Mouse (Mus musculus): Measurements from ENCODE around the gene Lypd3. TPM values are rescaled to one million over a fixed set of nuclear protein-coding genes. Genes with fewer than 3 reads are reported as not detected.
A peak's percentile ranks its signal among the peaks of the same experiment; 100 is the strongest.

Lypd3 gene
- polyA plus RNA-seq (2012; rRNA removed): not detected in 2 replicates

DNA sequence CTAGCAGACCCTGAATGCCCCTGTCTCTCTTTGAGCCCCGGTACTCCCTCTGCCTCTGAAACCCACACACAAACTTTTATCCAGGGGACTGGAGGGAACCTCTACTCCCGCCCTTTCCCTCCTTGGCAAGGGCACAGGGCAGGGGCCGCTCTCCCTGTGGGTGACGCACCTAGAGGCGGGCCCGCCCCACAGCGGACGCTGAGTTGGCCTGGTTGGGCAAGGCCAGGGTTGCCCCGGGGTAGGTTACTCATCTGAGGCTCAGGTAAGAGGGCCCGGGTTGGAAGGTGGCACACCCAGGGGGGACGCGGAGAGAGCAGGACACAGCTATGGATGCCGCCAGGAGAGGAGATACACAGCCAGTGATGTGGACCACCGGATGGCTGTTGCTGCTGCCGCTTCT lies at the start of gene Lypd3:
Gene Lypd3, plus strand, starts transcription at position 287 of the 400 bp plus-strand sequence.
- DNase-seq (ENCODE audit: extremely low spot score in 1 of 2, low spot score in 1 of 2): no peak

DNA sequence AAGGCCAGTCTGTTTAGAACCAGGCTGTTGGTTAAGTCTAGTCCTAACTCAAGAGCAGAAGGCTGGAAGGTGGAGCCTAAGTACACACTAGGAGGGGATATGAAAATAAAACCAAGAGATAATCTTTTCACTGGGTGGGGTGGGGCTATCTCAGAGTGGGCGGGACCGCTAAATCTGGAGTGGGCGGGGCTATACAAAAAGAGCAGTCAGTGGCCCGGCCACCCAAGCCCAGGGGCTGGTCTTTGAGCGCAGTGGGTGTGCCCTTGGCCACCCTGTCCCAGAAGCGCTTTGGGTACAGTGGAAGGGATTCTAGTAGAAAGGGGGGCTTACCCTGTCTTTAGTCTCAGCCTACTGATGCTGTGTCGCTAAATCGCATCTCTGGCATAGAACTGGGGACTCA lies 49.5 kb upstream of the Lypd3 start:
- peak in 1 of 2 experiments; percentile 23 for DNase-seq (ENCODE audit: extremely low spot score in 1 of 2, low spot score in 1 of 2)

DNA sequence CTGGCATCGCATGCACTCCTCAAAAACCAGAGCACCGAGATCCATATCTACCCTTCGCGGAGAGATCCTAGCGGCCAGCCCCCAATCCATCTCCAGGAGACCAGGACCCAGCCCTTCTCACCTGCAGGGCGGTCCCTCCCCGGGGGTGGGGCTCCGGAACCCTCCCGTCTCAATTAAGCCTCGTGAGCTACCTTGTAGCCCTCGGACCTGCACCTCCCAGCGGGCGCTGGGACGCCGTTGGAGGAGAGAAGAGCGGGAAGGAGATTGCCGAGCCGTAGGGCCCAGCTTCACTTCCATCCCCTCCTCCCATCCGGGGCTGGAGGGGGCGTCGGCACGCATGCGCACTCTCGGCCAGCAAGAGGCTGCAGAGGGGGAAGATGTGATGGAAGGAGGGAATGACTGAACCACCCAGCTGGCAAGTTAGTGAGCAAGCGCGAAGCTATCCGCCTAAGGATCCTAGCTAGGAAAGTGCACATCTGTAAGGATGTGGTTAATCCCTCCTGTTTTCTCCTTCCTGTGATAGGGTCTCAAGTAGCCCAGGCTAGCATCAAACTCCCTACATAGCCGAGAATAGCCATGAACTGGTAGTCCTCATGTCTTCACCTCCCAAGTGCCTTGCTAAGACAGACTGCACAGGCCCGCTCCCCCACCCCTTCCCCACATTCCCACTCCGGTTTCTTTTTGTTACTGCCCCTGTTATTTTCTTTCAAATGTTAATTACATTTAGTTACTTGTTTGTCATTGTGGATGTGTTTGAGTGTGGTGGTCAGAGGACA lies 48.8 kb upstream of the Lypd3 start, which contains the start of the genes Ethe1 and Zfp575:
Gene Ethe1, plus strand, starts transcription at position 214 of the 776 bp plus-strand sequence.
Gene Zfp575, minus strand, starts transcription at position 312 of the 776 bp plus-strand sequence.
- peak; percentile 50 to 89 for DNase-seq (ENCODE audit: extremely low spot score in 1 of 2, low spot score in 1 of 2)

DNA sequence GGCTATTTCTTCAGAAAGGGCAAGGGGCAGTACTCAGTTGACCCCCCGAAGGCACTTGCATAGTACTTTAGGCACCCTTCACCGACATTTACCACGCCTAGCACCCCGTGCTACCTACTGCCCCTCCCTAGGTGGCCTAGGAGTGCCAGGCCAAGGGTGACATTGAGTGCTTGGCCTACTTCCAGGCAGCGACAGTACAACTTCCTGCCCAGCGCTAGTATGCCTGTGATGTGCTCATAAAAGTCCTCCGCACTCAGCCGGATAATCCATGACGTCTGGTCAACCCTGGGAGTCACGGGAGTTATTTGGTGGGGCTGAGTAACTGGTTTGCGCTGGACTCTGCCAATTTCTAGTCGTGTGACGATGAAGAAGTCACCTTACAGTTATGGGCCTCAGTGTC lies 48.0 kb upstream of the Lypd3 start:
- DNase-seq (ENCODE audit: extremely low spot score in 1 of 2, low spot score in 1 of 2): no peak

DNA sequence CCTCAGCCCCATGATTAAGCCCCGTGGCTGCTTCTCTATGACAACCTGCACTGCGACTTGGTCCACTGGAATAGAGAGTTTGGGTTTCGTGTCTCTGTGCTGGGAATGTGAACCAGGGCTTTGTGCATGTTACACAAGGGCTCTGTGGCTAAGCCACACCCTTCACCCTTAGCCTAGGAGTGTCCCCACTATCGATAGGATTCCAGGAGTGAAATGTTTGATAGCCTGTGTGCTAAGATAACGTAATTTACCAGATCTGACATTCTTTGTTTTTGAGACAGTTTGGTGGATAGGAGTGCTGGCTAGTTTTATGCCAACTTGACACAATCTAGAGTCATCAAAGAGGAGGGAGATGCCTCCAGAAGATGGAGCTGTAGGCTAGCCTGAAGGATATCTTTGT lies 44.6 kb upstream of the Lypd3 start:
- DNase-seq (ENCODE audit: extremely low spot score in 1 of 2, low spot score in 1 of 2): peak in 1 of 2 experiments; percentile 29

DNA sequence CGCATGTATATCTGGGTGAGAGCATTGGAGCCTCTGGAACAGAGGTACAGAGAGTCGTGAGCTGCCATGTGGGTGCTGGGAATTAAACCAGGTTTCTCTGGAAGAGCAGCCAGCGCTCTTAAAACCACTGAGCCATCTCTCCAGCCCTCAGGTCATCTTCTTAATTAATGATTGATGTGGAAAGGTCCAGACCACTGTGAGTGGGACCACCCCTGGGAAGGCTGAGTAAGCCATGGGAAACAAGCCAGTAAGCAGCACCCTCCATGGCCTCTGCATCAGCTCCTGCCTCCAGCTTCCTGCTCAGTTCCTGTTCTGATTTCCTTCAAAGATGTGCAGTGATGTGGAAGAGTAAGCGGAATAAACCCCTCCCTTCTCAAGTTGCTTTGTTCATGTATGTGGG lies 44.2 kb upstream of the Lypd3 start:
- DNase-seq (ENCODE audit: extremely low spot score in 1 of 2, low spot score in 1 of 2): no peak

DNA sequence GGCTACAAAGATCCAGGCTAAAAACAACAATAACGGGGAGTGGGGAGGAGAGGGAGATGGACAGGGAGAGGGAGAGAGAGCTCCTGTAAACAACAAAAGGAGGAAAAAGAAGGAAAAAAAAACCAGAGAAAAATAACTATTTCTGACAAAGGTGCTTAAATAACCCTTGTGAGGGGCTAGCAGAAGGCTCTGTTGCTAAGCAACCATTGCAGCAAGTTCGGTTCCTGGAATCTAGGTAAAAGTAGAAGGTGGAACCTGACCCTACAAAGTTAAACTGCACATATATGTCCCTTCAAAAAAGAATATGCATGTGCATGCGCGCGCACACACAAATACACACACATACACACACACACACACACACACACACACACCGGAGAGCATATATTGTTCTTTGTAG lies 43.6 kb upstream of the Lypd3 start:
- DNase-seq (ENCODE audit: extremely low spot score in 1 of 2, low spot score in 1 of 2): no peak

DNA sequence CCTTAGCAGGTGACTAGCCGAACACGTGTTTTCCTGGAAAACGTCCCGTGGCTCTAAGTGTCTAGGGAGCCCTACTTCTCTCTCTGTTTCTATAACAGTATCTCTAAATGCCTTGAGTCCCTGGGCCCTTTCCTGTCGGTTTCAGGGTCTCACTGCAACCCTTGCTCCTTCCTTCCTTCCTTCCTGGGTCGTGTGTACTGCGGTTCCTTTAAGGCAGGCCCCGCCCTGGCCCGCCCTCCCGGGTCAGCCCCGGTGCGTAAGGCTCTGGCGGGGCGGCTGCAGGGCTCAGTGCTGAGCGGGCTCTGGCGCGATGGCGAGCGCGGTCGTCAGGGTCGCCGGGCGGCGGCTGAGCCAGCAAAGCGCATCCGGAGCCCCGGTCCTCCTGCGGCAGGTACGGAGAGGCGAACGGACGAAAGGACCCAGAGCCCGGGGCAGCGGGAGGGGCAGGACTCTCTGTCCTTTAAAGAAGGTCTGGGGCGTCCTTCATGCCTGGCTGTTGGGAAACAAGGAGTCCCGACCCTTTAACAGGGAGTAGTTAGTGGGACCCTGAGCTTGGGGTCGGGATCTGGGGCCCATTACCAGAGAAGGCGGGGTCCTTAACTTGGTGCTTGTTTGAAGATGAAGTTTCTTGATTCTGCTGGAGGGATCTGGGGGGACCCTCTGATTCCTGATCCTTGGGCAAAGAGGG lies 42.6 kb upstream of the Lypd3 start:
- DNase-seq (ENCODE audit: extremely low spot score in 1 of 2, low spot score in 1 of 2): peak in 1 of 2 experiments; percentile 65

DNA sequence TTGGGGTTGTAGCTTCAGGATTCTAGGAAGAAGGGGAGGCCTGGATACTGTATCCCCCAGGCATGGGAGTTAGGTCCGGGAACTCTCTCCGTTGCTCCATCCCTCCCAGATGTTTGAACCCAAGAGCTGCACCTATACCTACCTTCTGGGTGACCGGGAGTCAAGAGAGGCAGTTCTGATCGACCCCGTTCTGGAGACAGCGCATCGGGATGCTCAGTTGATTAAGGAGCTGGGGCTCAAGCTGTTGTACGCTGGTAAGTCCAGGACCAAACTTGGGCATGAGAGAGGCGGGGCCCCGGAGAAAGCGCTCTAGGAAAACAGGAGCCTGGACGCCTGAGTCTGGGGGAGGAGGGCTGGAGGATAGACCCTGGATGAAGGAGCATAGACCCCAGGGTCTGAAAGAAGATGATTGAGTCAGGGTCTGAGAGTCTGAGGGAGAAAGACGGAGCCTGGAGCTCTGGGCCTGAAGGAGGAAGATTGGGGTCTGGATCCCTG lies 42.0 kb upstream of the Lypd3 start:
- no peak for DNase-seq (ENCODE audit: extremely low spot score in 1 of 2, low spot score in 1 of 2)

DNA sequence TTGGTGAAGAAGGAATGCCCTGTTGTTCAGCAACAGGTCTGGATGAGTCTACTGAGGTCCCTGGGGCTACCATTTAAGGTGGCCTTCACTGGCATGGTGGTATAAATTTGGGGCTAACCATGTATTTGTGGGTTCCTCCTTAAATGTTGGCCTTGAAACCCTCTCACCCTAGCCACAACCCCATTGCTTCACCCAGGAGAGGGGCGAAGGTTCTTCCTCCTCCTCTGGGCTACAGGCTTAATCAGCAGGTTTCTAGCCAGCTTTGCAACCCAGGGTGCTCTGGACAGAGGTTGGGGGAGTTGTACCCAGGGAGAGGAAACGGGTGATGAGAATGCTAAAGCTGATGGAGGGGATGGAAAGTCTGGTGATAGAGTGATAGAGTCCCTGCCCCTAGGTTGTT lies 40.9 kb upstream of the Lypd3 start:
- no peak for DNase-seq (ENCODE audit: extremely low spot score in 1 of 2, low spot score in 1 of 2)

DNA sequence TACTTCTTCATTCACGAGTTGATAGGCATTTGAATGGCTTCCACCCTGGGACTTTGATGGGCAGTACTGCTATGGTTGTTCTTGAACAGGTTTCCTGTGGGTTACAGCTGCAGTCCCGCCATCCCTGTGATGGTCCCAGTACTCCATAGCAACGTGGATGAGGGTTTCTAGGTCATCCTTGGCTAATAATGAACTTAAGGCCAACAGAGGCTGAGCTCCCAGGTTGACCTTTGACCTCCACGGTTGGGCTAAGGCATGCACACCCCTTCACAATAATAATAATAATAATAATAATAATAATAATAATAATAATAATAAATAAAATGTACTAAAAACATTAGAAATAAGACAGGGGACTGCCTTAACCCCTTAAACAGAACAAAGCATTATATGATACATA lies 38.2 kb upstream of the Lypd3 start:
- DNase-seq (ENCODE audit: extremely low spot score in 1 of 2, low spot score in 1 of 2): no peak

DNA sequence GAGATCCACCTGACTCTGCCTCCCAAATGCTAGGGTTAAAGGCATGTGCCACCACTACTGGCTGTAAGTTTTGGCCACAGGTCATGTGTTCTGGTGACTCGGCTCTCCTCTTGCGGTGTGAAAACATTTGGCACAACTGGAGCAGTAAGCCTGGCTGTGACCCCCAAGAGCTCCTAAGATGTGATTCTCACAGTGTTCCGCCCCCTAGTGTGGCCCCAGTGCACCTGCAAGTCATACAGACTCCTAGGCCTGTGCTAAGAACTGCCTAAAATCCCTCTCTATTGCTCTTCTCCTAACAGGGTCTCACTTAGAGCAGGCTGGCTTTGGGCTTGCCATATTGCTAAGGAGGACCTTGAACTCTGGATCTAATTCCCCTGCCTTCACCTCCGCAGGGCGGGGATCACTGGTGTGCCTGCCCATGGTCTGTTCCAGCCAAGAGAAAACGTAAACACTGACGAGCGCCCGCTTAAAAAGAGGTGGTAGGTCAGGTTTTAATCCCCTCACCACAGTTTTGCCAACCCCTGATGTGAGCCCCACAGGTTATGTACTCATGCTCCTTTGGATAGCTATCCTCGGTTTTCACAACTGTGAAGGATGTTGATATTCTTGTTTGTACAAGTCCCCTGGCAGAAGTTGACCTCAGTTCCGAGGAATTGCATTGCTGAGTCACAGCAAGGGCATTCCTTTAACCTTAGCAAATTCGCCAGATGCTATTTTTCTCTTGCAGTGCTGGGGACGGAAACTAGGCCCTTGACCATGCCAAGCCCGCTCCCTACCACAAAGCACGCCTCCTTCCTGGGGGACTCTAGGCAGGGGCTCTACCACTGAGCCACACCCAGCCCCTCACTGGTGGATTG lies 36.9 kb upstream of the Lypd3 start:
- no peak for DNase-seq (ENCODE audit: extremely low spot score in 1 of 2, low spot score in 1 of 2)

DNA sequence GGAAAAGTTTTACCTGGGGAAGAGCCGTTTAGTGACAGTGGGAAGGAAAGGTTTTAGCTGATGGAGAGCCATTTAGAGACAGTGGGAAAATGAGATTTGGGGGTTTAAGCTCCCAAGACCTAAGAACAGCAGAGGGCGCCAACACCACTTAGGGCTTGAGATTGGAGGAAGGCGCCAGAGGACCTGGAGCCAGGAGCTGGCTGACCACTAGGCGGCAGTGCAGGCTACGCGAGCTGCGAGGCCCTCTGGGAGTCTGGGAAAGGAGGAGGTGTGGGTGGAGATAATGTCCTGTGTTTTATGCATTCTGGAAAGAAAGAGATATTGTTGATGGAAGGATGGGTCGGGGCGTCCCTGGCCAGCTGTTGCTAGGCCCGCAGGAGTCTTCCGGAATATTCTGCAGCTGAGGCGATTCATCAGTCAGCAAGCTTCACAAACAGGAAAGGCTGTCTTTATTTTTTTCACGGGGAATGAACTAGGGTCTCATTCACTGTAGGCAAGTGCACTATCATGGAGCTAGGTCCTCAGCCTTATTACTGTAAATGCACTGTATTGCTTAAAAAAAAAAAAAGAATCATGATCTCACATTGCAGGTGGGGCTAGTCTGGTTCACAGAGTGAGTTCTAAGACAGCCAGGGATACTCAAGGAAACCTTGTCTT lies 35.3 kb upstream of the Lypd3 start:
- peak; percentile 88 to 99 for DNase-seq (ENCODE audit: extremely low spot score in 1 of 2, low spot score in 1 of 2)

DNA sequence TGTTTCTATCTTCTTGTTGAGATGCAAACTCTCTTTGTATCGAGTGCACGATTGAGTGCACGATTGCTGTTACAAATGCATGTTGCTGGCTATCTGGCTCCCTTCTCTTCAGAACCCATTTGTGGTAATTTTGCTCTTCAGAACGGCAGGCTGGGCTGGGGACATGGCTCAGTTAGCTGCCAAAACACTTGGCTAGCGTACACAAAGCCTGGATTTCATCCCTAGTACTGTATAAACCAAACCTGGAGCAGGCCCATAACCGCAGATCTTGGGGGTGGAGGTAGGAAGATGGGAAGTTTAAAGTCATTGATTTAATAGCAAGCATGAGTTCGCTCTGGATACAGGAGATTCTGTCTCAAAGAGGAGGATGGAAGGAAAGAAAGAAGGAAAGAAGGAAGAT lies 30.8 kb upstream of the Lypd3 start:
- DNase-seq (ENCODE audit: extremely low spot score in 1 of 2, low spot score in 1 of 2): no peak

DNA sequence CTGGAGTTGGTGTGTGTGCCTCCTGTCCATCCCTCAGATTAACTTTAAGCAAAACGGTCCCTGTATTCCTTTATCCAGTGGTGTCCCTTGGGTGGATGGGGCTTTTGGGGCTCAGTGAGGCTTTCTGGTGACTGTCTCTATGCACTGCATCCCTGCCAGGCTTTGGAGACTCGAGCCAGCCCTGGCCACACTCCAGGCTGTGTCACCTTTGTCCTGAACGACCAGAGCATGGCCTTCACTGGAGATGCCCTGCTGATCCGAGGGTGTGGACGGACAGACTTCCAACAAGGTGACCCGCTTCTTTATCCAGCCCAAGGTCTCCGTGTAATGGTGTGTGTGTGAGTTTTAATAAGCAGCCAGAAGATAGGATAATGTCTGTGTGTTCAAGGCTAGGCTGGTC lies 30.3 kb upstream of the Lypd3 start:
- no peak for DNase-seq (ENCODE audit: extremely low spot score in 1 of 2, low spot score in 1 of 2)

DNA sequence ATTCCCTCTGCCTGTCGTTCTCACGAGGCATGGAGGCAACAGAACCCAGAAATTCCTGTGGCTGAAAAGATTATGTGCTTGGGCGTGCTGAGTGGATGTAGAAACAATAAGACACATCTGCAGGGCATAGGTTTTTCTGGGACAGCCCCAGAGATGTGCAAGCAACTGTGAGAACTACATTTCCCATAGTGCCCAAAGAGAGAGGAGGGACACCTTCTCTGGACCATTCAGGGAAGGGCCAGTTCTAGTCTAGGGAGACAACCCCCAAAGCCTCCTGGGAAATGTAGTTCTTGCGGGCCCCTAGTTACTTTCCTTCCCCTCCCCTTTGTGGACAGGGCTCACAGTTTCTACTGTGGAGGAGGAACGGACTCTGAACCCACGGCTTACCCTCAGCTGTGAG lies 28.3 kb upstream of the Lypd3 start:
- DNase-seq (ENCODE audit: extremely low spot score in 1 of 2, low spot score in 1 of 2): peak in 1 of 2 experiments; percentile 37

DNA sequence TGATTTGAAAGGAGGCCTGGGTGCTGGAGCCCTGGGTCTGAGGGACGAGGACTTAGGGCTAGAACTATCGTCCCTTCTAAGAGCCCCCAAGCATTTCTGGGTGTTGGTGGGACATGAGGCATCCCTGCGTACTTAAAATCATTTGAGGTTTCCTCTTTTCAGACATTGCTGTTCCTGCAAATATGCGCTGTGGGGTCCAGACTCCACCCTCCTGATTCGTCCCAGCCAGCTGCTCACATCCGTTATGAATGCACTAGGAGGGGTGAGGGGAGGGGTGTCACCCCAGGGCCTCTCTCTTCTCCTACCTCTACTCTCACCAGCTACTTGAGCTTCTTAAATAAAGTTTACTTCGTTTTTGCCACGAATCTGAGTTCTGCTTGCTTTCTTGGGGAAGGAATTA lies 27.8 kb upstream of the Lypd3 start:
- no peak for DNase-seq (ENCODE audit: extremely low spot score in 1 of 2, low spot score in 1 of 2)

DNA sequence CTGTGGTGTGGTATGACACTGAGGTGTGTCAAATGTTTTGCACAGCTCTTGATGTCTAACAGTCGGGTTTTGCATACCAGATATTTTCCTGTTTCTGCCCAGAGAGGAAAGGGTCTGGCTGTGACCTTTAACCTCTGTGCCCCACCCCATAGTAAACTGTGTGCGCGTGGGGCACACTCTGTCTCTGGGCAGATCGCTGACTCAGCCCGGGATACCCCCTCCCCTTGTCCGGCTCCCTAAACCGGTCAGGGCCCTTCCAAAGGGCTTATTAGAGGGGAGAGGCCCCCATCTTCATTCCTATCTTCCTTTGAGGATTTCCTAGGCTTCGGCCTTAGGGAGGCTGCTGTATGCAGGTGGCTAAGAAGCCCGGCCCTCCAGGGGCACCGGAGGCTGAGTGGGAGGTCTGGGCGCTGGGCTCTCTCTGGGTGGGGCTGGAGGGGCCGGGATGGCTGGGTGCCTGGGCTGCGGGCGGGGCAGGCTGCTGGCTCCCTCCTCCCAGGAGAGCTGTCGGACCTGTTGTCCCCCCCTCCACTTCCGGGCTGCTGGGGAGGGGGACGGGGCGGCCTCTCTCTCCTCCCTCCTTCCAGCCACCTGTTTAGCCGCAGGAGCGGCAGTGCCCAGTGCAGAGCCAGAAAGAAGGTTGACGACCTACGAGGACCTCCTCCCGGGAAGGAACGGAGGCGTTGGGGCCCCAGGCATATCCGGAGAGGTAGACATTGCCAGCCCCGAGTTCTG lies 26.0 kb upstream of the Lypd3 start, which contains the start of gene Phldb3:
Gene Phldb3, plus strand, starts transcription at position 620 of the 735 bp plus-strand sequence.
- DNase-seq (ENCODE audit: extremely low spot score in 1 of 2, low spot score in 1 of 2): no peak

DNA sequence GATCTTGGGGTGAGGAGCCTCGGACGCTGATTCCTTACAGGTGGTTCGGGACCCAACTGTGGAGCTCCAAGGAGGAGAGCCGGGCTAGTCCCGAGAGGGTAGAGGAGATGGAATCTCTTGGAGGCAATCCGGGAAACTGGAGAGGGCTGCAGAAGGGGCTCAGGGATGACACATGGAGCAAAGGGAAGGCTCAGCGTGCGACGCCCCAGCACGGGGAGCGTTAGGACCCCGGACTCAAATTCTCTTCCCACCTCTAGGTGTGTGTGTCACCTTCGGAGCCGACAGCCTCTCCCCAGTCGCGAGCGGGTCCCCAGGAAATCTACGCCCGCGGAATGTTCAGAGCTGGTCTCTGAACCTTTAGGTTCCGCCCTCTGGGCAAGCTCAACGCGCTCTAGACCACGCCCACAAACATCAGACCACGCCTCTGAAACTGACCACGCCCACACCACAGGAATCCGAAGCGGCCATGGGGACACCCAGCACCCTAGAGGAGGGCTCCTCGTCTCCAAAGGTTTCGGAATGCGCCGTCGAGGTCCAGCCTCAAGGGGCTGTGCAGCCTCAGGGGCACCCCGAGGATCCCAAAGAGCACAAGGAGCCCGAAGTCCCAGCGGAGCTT lies 25.4 kb upstream of the Lypd3 start:
- DNase-seq (ENCODE audit: extremely low spot score in 1 of 2, low spot score in 1 of 2): peak in 1 of 2 experiments; percentile 53
